Mouse (Mus musculus) hindbrain, postnatal 0 days (tissue): ENCODE measurements around the gene Tnks2. TPM values are rescaled to one million over a fixed set of nuclear protein-coding genes. Genes with fewer than 3 reads are reported as not detected.

ENCODE experiments used
- ATAC-seq: fragments of 200-750 bp; cut with Nextera tagmentation; 2 replicates; pipeline ENCODE4 v1.8.0; 2017; ENCODE audit warnings: mild to moderate bottlenecking, moderate TSS enrichment, moderate library complexity
- DNase-seq: peaks from one replicate; pipeline ENCODE4 v3.0.0-alpha.2; 2015; ENCODE audit warnings: low spot score
- H3K27ac ChIP-seq: fragments of 300-500 bp; sonication (generic); 2 replicates; pipeline ENCODE4 v1.5.1; 2014; ENCODE audit warnings: mild to moderate bottlenecking
- H3K27me3 ChIP-seq: fragments of 300-500 bp; sonication (generic); 2 replicates; pipeline ENCODE4 v1.6.1; 2014; ENCODE audit warnings: low read length, mixed read lengths; ENCODE audit not compliant: insufficient read depth
- H3K36me3 ChIP-seq: fragments of 300-500 bp; sonication (generic); 2 replicates; pipeline ENCODE4 v1.6.1; 2014; ENCODE audit warnings: low read length, mixed read lengths; ENCODE audit not compliant: insufficient read depth
- H3K4me1 ChIP-seq: fragments of 300-500 bp; sonication (generic); 2 replicates; pipeline ENCODE4 v1.6.1; 2014; ENCODE audit warnings: antibody characterized with exemption, low read length, mixed read lengths; ENCODE audit not compliant: insufficient read depth
- H3K4me2 ChIP-seq: fragments of 300-500 bp; sonication (generic); 2 replicates; pipeline ENCODE4 v1.6.1; 2014; ENCODE audit warnings: low read depth, mild to moderate bottlenecking, low read length, moderate library complexity, mixed read lengths
- H3K4me3 ChIP-seq: fragments of 300-500 bp; sonication (generic); 2 replicates; pipeline ENCODE4 v1.5.1; 2014; ENCODE audit warnings: low read length
- H3K9ac ChIP-seq: fragments of 300-500 bp; sonication (generic); replicated peaks from 2 replicates; pipeline ENCODE4 v1.6.1; 2014; ENCODE audit warnings: mild to moderate bottlenecking, low read length, moderate library complexity, mixed read lengths
- H3K9me3 ChIP-seq: fragments of 300-500 bp; sonication (generic); 2 replicates; pipeline ENCODE4 v1.6.1; 2016; ENCODE audit warnings: low read length, mixed read lengths
- CTCF ChIP-seq: IDR thresholded peaks from 2 replicates; pipeline ENCODE4 v1.5.1; 2016; ENCODE audit warnings: antibody characterized with exemption, control low read depth, low read depth
- WGBS: fragments of 180-500 bp; shearing (Covaris S2); extraction: QIAGEN DNeasy Blood & Tissue Kit; methylation state at CpG from one replicate; pipeline ENCODE4 v1.1.7; 2014; 5-methylcytosine and 5-hydroxymethylcytosine counted together
- polyA plus RNA-seq: library from polyadenylated mRNA; unstranded; fragments of >200 nt; fragmentation: Nextera tagmentation; extraction: Ambion mirVana; gene quantifications from 2 replicates; pipeline ENCODE4 v1.2.1, GENCODE M21; 2015
- total RNA-seq: library from RNA; depleted of rRNA; stranded (reverse); fragments of >200 nt; gene quantifications from 2 replicates; pipeline ENCODE4 v1.2.3, GENCODE M21; 2014

The Tnks2 gene
- total and polyA plus RNA-seq, 2 experiments from 2014 or later: 28.7 to 128 TPM

- TF ChIP-seq CTCF: no peak
- Histone ChIP-seq H3K4me2 (no peak overlapping the region), H3K27ac (no peak overlapping the region), H3K27me3 (no peaks in the 10 kb centered on the region), H3K36me3 (no peaks in the 10 kb centered on the region), H3K4me1 (peaks cover 6% of the 10 kb centered on the region), H3K4me3 (no peak overlapping the region), H3K9ac (no peak overlapping the region), H3K9me3 (no peaks in the 10 kb centered on the region)
- DNase-seq (no peak), ATAC-seq (no peak)
- WGBS: 96% methylated on average over 3 of the region's 3 CpGs
These were observed 6.3 kb downstream of the Tnks2 start for GRCm38 (mm10) chr19:36840301-36840700.

DNA sequence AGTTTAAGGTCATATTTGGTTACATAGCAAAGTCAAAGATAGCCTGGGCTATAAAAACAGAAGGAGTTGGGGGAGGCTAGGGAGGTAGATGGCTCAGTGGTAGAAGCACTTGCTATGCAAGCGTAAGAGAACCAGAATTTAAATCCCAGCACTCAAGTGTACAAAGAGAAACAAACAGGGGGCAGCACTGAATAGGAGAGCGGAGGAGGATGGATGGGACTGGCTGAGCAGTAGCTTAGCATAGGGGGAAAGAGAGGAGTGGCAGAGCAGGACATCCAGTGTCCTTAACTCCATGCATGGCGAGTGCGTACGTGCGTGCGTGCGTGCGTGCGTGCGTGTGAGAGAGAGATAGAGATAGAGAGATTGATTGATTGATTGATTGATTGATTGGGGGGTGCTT, 9.8 kb downstream of the Tnks2 start:
- 93% methylated on average over 11 of the region's 11 CpGs for WGBS
- no peak overlapping the region for H3K4me2 ChIP-seq
- no peak for DNase-seq

DNA sequence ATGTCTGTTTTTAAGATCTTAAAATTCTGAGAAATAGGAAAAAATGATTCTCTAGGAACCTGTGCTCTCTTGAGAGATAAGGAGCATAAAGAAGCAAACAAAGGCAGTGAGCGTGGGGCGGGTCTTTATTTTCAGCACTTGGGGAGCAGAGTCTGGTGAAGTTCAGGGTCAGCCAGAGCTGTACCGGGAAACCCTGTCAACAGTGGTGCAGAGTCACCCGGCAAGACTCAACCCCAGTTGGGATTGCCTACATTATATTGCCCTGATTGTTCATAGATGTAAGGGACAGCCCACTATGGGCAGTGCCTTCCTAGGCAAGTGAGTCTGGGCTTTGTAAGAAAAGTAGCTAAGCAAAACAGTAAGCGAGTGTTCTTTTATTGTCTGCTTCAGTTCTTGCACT, 11.9 kb downstream of the Tnks2 start:
- Histone ChIP-seq H3K9me3 (no peaks in the 10 kb centered on the region), H3K27me3 (no peaks in the 10 kb centered on the region), H3K27ac (no peak overlapping the region), H3K4me3 (no peak overlapping the region), H3K4me2 (no peak overlapping the region), H3K36me3 (peaks cover 17% of the 10 kb centered on the region), H3K4me1 (no peaks in the 10 kb centered on the region), H3K9ac (no peak overlapping the region)
- no peak for TF ChIP-seq CTCF
- ATAC-seq: no peak
- WGBS: 83% methylated on average over 5 of the region's 5 CpGs
- no peak for DNase-seq

More for the DNA sequence above, 9.8 kb downstream of the Tnks2 start:
- H3K27ac ChIP-seq: no peak overlapping the region
- H3K9me3 ChIP-seq: no peaks in the 10 kb centered on the region
- H3K4me1 ChIP-seq: no peaks in the 10 kb centered on the region
- H3K27me3 ChIP-seq: no peaks in the 10 kb centered on the region
- peaks cover 6% of the 10 kb centered on the region for H3K36me3 ChIP-seq
- no peak overlapping the region for H3K4me3 ChIP-seq
- peak; percentile 10; the same call in 1 of the 2 replicates for TF ChIP-seq CTCF
- no peak overlapping the region for H3K9ac ChIP-seq
- ATAC-seq: no peak

DNA sequence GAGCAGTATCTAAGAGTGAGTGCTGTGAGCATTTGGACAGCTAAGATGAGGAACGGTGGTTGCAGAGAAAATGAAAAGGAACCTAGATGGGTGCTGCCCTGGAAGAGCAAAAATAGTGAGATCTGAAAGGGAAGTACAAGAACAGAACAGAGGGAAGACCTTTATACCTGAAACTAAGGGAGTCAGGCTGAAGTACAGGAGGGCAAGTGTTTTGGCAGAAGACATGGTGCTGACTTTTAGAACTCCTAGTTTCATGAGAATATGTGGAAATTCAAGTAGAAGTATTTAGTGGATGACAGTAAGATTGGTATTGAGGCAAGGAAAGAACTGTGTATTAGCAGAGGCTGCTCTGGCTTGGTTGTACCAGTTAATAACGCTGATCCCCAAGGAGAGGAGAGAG, 19.8 kb downstream of the Tnks2 start:
- DNase-seq (no peak), ATAC-seq (no peak)
- H3K4me3 ChIP-seq: no peak overlapping the region
- H3K4me1 ChIP-seq: no peaks in the 10 kb centered on the region
- WGBS: 90% methylated on average over 2 of the region's 2 CpGs
- H3K36me3 ChIP-seq: peaks cover 55% of the 10 kb centered on the region
- H3K4me2 ChIP-seq: no peak overlapping the region
- H3K9me3 ChIP-seq: no peaks in the 10 kb centered on the region
- TF ChIP-seq CTCF: no peak
- H3K27me3 ChIP-seq: no peaks in the 10 kb centered on the region
- H3K27ac ChIP-seq: no peak overlapping the region
- H3K9ac ChIP-seq: no peak overlapping the region

DNA sequence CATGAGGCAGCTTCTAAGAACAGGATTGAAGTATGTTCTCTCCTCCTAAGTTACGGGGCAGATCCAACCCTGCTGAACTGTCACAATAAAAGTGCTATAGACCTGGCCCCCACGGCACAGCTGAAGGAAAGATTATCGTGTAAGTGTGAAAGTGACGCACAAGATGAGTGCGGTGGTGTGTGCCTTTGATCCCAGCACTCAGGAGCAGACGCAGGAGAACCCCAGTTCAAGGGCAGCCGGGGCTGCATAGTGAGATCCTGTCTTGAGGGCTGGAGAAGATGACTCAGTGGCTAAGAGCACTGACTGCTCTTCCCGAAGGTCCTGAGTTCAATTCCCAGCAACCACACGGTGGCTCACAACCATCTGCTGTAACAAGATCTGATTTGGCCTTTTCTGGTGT, 23.8 kb downstream of the Tnks2 start:
- Histone ChIP-seq H3K4me2 (no peak overlapping the region), H3K4me3 (no peak overlapping the region), H3K9me3 (no peaks in the 10 kb centered on the region), H3K36me3 (peaks cover 43% of the 10 kb centered on the region), H3K9ac (no peak overlapping the region), H3K4me1 (no peaks in the 10 kb centered on the region), H3K27me3 (no peaks in the 10 kb centered on the region), H3K27ac (no peak overlapping the region)
- DNase-seq (no peak), ATAC-seq (no peak)
- 93% methylated on average over 9 of the region's 9 CpGs for WGBS
- TF ChIP-seq CTCF: no peak

- ATAC-seq (no peak), DNase-seq (no peak)
- 95% methylated on average over 5 of the region's 5 CpGs for WGBS
- no peaks in the 10 kb centered on the region for H3K27me3 ChIP-seq
- H3K27ac ChIP-seq: no peak overlapping the region
- no peak for TF ChIP-seq CTCF
- no peak overlapping the region for H3K4me3 ChIP-seq
- H3K9me3 ChIP-seq: no peaks in the 10 kb centered on the region
- H3K36me3 ChIP-seq: peaks cover 32% of the 10 kb centered on the region
- no peaks in the 10 kb centered on the region for H3K4me1 ChIP-seq
- no peak overlapping the region for H3K4me2 ChIP-seq
- H3K9ac ChIP-seq: no peak overlapping the region
These were observed 26.4 kb downstream of the Tnks2 start for GRCm38 (mm10) chr19:36860393-36860792.

GRCm38 (mm10) chr19:36865905-36866304, 31.9 kb downstream of the Tnks2 start:
- no peaks in the 10 kb centered on the region for H3K27me3 ChIP-seq
- ATAC-seq (no peak), DNase-seq (no peak)
- H3K9ac ChIP-seq: no peak overlapping the region
- 86% methylated on average over 5 of the region's 5 CpGs for WGBS
- H3K4me3 ChIP-seq: no peak overlapping the region
- peaks cover 38% of the 10 kb centered on the region for H3K36me3 ChIP-seq
- no peak overlapping the region for H3K4me2 ChIP-seq
- no peak for TF ChIP-seq CTCF
- H3K4me1 ChIP-seq: no peaks in the 10 kb centered on the region
- H3K9me3 ChIP-seq: no peaks in the 10 kb centered on the region
- H3K27ac ChIP-seq: no peak overlapping the region
